Mouse (Mus musculus) adrenal gland, postnatal 10 days (tissue): ENCODE results near the gene Slc44a3. TPM values are rescaled to one million over a fixed set of nuclear protein-coding genes. Genes with fewer than 3 reads are reported as not detected.

ENCODE experiments used
- DNase-seq: peaks from one replicate; pipeline ENCODE4 v3.0.0; 2021; ENCODE audit warnings: mixed read lengths
- total RNA-seq, 2 experiments: library from RNA; stranded (reverse); gene quantifications; 2 replicates each; pipeline ENCODE4 v1.2.3; 2021

Gene Slc44a3
- total RNA-seq, 2 experiments from 2014 or later, result 19.8 to 22.8 TPM

DNA sequence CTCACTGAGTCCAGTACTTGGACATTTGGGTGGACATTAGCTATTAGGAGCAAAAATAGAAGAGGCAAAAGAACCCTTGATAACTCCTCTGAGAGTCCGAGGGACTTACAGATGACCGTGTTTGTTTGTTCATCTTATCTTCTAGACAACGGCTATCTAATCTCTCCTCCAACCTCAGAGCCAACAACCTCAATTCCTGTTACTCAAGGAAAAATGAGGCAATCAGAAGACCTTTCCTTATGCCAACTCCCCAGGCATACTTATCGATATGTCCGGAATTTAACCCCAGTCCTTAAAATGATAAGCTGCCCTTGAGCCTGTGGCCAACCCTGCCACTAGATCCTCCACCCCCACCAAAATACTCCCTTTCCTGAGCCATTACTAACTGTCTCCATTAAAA, 31.5 kb downstream of the Slc44a3 start:
- DNase-seq, result no peak

- DNase-seq, result peak; percentile 89
Measured at GRCm38 (mm10) chr3:121500225-121500624, 32.0 kb downstream of the Slc44a3 start.

DNA sequence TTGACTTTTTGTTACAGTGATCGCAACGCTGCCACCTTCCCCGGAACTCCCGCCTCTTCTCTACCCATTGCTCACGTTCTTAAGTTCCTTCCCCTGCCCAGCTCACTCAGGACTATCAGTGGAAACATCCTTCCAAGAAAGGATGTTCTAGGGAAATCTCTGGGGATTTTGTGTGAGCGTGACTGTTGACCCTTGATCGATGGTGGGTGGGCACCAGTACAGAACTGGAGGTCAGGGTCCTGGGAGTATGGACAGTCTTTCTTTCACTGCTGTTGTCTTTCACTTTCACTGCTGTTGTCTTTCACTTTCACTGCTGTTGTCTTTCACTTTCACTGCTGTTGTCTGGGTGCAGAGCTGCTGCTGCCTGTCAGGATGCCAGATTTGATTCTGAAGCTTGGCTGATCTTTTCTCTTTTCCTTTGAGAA, 38.2 kb downstream of the Slc44a3 start:
- DNase-seq, result no peak

GRCm38 (mm10) chr3:121492026-121492425, 40.2 kb downstream of the Slc44a3 start:
- DNase-seq, result no peak

- peak; percentile 62 for DNase-seq
Measured at GRCm38 (mm10) chr3:121490941-121491340, 41.3 kb downstream of the Slc44a3 start.

DNA sequence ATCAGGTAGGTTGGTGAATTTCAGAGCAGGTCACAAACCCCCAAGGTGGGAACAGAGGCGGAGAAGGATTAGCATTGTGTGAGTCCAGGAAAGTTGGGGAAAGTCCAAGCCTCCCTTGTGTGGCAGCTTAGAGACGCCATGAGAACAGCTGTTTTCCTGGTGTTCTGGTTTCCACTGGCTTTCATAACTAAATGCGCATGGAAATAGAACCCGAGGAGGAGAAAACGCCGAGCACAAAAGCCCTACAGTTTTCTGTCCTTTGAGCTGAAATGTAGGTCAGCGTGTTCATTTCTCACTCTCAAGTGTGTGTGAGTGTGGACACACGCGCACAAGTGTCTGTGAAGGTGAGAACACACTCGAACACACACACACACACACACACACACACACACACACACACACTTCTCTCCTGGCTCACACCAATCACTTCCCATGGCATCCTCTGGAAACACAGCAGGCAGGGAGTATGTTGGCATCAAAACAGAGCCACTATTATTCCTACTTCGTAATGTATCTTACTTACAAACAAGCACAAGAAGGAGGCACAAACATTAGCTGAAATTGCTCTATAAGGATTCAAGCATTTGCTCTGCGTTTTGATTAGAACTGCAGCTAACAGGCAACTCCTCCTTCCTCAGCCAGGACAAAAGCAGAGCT, 42.6 kb downstream of the Slc44a3 start:
- no peak for DNase-seq

- DNase-seq, result no peak
Measured at GRCm38 (mm10) chr3:121485201-121485600, 47.0 kb downstream of the Slc44a3 start.

DNA sequence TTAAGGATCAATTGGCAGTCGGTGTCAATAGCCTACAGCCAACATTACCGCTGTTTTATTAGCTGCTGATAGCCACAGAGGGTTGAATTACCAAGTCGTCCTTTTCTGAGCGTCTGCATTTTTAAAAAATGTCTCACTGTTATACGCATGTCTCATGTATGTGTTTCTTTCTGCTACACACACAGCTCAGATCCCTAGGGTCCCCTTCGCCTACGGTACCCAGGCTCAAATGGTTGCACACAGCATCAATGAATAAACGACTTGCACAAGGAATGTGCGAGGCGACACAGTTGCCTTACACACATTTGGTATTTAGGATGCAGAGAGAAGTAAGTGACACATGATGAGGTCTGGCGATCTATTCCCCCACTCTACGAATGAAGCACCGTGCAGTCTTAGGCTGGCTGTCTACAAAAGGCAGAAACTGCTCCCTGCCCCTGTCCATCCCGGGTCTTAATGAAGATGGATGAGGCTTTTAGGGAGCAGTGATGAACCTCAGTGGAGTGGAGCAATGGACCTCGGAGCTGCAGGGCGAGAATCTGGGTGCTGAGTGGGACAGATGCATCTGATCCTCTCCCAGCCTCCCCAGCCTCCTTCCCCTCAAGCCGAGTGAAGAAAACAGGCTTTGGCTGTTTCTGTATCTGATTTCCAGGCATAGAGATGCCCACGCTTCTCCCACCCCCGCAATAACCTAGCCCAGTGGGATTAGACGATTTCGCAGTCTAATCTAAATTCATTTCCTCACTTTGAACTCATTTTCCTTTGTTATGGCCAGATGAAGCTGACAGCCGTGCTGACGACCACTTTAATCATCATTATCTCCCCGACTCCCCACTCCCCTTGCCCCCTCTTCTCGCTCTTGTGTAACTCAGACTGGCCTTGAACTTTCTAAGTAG, 48.7 kb downstream of the Slc44a3 start:
- no peak for DNase-seq

DNA sequence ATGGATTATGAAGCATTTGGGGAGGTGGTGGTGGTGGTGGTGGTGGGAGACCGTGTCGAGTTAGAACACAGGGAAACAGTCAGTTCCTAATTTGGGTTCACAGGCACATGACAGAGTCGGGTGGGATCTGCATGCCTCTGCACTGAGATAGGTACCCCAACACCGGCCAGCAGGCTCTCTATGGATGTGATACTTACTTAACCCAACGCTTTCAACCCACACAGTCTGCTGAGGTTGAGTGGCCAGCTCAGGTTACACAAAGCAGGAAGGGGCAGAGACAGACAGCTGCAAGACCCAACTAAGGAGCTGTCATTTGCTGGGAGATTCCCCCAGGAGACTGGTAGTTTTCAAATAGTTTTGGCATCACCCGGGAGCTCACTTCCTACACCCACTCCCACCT, 50.6 kb downstream of the Slc44a3 start:
- DNase-seq, result no peak

DNA sequence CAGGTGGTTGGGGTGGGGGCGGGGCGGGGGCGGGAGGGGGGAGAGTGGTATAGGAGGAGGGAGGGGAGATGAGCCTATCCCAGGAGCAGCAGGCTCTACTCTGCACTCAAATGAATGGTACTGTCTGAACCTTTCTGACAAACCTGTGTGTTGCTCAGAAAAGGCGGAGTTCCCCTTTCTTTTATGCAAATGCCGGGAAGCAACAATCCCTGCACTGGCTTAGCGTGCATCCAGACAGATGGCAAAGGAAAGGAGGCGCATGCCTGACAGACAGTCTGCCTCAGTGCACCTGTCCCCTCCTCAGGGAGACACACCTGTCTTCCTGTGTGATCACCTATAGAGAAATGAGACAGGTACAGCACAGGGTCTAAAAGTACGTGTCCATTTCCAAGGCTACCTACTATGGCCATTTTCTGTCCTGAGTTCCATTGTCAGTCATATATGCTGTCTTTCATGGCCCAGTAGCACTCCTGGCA, 51.2 kb downstream of the Slc44a3 start:
- DNase-seq, result no peak

DNA sequence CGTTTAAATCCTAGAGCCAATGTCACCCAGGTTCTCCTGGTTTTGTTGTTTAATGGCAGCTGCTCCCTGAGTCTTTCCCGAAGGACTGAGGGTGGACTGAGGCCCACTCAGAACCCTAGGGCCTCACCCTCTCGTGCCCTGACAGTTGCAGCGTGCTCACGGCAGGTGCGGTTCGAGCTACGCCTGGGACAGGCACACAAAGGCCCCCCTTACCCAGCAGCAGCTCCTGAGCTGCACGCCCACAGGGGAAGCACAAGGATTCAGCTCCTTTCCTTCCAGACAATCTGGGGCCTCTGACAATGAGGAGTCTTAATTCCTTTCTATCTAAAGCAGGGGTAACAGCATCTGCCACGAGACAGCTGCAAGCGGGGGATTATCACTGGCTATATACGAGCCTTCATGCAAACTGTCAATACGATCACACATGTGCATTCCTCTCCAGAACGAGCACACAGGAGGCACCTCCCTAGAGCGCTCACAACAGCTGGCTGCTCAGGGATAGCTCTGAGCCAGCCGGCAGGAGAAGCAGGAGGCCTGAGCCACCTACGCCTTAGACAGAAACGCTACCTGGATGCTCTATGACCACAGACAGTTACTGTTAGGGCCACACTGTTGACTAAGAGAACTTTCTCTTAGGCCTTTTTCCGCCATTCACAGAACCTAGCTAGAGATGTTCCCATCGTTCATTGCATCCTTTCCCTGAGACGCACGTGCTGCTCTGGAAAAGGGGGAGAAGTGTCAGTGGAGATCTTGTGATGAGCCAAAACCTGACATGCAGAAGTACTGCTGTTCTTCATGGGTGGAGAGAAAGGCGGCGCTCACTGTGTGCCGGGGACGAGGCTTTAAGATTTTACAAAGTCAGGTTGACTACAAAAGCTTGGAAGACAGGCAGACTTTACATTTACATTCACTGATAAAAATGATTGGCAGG, 51.9 kb downstream of the Slc44a3 start:
- DNase-seq, result no peak

GRCm38 (mm10) chr3:121474738-121475137, 57.5 kb downstream of the Slc44a3 start:
- no peak for DNase-seq

DNA sequence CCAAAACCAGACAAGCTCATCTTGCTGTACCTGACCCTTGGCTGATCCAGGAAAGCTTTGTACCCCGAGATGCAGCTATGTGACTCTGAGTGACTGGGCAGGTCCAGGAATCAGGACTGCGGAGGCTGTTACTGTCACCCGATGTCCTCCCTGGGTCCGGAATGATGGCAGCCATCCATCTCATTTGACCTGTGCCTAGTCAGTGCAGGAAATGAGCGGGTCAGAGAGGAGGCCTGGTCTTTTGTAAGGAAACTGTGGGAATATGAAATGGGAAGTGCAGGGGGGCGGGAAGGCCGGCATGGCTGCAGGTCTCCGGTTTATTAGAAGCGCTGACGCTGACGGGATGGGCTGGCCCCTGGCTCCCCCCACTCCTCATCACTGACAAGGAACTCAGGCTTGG, 60.5 kb downstream of the Slc44a3 start:
- DNase-seq, result no peak

DNA sequence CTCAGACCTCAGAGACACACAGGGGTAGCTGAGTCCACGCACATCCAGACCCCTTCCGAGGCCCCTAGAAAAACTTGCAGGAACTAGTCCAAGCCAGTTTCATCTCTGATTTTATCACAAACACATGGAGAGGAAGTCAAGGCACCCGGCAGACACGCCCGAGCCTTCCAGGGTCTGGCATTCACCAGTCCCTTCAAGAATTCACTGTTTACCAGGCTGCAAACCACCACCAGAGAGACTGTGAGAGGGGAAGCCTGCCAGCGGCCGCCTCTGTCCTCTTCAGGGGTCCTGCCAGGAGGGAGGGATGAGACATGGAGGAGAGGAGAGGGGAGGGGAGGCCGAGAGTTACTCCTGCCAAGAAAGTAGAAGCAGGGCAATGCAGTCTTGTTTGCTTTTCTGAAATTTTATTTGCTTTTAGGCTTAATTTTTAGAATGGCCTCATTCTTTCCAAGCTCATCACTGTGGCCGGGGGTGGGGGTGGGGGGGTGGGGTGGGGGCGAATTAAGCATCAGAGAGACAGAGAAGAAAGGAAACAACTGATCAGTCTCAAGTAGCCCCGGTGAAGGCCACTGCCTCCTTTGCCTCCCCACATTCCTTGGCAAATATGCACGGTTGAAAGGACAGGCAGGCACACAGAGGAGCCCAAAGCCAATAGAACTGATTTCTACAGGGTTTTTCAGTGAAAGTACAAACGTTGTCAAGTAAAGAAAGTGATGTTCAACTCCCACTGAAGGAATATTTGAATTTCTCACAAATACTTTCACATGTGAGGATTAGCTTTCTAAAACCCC, 62.8 kb downstream of the Slc44a3 start:
- DNase-seq, result peak; percentile 25

DNA sequence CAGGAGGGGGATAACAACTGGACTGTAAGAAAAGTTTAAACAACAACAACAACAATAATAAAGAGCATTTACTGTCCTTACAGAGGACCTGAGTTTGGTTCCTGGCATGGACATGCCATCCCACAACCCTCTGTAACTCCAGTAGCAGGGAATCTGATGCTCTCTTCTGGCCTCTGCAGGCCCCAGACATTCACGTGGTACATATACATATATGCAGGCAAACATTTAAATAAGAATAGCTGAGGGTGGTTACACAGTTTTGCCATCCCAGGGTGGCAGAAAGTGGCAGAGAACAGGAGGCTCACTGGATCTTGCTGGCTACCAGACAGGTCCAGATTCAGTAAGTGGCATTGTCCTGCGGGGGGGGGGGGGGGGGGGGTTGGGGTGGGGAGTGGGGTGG, 64.1 kb downstream of the Slc44a3 start:
- no peak for DNase-seq

DNA sequence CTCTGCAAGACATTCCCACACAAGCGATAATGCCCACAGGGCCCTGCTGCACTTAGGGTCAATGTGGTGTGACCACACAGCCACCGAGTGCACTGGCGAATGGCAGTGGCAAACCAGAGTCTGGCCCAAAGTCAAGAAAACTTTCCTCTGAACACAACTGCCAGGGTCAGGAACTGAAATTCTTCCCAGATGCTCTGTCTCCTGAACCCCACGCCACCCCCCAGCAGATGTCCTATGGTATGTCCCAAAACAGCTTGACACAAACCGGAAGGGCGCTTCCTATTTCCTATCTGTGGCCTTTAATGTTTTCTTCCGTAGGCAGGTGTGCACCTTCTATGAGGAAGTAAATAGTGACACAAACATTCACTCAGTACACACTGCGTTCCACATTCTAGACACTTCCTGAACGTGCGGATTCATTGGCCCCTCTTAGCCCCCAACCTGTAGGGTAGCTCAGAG, 65.1 kb downstream of the Slc44a3 start:
- no peak for DNase-seq

- no peak for DNase-seq
Measured at GRCm38 (mm10) chr3:121465795-121466194, 66.4 kb downstream of the Slc44a3 start.

DNA sequence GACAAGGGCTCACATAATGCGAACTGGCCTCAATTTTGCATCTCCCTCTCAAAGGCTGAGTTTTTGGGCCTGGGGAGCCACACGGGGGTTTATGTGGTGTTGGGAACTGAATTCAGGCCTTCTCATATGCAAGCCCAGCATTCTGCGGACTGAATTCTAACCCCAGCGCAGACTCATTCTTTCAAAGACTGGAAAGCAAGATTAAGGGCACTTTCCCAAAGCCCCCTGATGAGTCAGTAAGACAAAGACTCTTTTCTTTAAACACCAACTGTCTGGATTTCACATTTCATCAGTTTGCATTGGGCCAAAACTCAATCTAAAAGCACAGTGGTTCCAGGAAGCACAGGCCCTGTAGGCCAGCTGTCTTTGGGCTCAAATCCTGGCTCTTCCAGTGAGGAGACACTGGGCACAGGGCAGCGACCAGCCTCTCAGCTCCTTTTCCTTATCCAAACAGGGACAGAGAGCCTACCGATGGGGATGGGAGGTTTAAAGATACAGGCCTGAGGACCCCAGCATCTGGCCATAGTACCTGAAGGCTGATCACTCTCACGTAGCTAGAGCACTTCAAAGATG, 67.4 kb downstream of the Slc44a3 start:
- DNase-seq, result no peak

DNA sequence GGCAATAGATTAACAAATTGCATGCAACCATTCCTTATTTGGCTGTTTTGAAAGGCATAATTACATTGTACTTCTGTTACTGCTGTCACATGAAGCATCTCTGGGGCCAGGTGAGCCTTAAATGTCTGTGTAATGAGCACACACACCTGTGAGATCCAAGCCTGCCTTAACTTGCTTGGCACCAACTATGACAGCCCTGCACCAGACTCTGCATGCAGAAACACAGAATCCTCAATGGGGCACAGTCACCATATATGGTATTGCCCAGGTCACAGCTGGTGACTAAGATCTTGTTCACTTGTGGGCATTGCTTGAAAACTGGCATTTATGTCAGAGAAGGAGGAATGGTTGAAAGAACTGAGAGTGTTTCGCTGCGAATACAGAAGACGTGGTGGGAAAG, 69.4 kb downstream of the Slc44a3 start:
- DNase-seq, result no peak

DNA sequence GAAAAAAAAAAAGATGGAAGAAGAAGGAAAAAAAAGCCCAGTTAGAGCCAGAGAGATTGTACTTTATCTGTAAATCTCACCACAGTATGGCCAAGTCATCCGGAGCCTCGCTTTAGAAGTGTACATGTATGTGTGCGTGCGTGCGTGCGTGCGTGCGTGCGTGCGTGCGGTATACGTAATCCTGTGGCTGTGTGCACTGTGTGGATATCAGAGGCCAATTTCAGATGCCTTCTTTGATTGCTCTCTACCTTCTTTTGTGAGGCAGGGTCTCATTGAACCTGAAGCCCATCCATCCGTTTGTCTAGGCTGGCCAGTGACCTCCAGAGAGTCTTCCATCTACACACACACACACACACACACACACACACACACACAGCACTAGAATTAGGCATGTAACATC, 70.7 kb downstream of the Slc44a3 start:
- no peak for DNase-seq
